Mouse (Mus musculus) embryonic facial prominence, embryonic 11.5 days (tissue): Measurements from ENCODE around the gene Mia2. TPM values are rescaled to one million over a fixed set of nuclear protein-coding genes. Genes with fewer than 3 reads are reported as not detected.

Source experiments
- ATAC-seq: fragments of 200-750 bp; cut with Nextera tagmentation; replicated peaks from 2 replicates; pipeline ENCODE4 v1.8.0; 2017; ENCODE audit warnings: low read depth; ENCODE audit not compliant: insufficient number of reproducible peaks, low FRiP score, low TSS enrichment
- DNase-seq: peaks from one replicate; pipeline ENCODE4 v3.0.0-alpha.2; 2015; ENCODE audit warnings: low spot score
- H3K27ac ChIP-seq: fragments of 300-500 bp; sonication (generic); replicated peaks from 2 replicates; pipeline ENCODE4 v1.5.1; 2014; ENCODE audit warnings: mild to moderate bottlenecking, low read depth, low read length, control low read depth
- H3K27me3 ChIP-seq: fragments of 300-500 bp; sonication (generic); 2 replicates; pipeline ENCODE4 v1.6.1; 2014; ENCODE audit warnings: mild to moderate bottlenecking, low read length, moderate library complexity, mixed read lengths; ENCODE audit not compliant: control insufficient read depth, insufficient read depth
- H3K36me3 ChIP-seq: fragments of 300-500 bp; sonication (generic); replicated peaks from 2 replicates; pipeline ENCODE4 v1.6.1; 2014; ENCODE audit warnings: low read depth, mild to moderate bottlenecking, low read length, moderate library complexity, mixed read lengths; ENCODE audit not compliant: control insufficient read depth, insufficient read depth
- H3K4me1 ChIP-seq: fragments of 300-500 bp; sonication (generic); 2 replicates; pipeline ENCODE4 v1.6.1; 2014; ENCODE audit warnings: low read length, mixed read lengths; ENCODE audit not compliant: control insufficient read depth, insufficient read depth
- H3K4me2 ChIP-seq: fragments of 300-500 bp; sonication (generic); 2 replicates; pipeline ENCODE4 v1.6.1; 2014; ENCODE audit warnings: low read depth, mild to moderate bottlenecking, control low read depth, low read length, moderate library complexity
- H3K4me3 ChIP-seq: fragments of 300-500 bp; sonication (generic); 2 replicates; pipeline ENCODE4 v1.5.1; 2014; ENCODE audit warnings: low read depth, low read length, control low read depth
- H3K9ac ChIP-seq: fragments of 300-500 bp; sonication (generic); replicated peaks from 2 replicates; pipeline ENCODE4 v1.6.1; 2014; ENCODE audit warnings: mild to moderate bottlenecking, control low read depth, low read length
- H3K9me3 ChIP-seq: fragments of 300-500 bp; sonication (generic); replicated peaks from 2 replicates; pipeline ENCODE4 v1.6.1; 2016; ENCODE audit warnings: mild to moderate bottlenecking, low read length, inconsistent platforms, mixed read lengths; ENCODE audit not compliant: control insufficient read depth
- WGBS: fragments of 180-500 bp; shearing (Covaris S2); extraction: QIAGEN DNeasy Blood & Tissue Kit; methylation state at CpG from one replicate; pipeline ENCODE4 v1.1.7; 2014; 5-methylcytosine and 5-hydroxymethylcytosine counted together
- polyA plus RNA-seq: library from polyadenylated mRNA; unstranded; fragments of >200 nt; fragmentation: Nextera tagmentation; extraction: Ambion mirVana; gene quantifications from 2 replicates; pipeline ENCODE4 v1.2.1, GENCODE M21; 2014

Gene Mia2
- polyA plus RNA-seq, 1 experiment from 2014 or later, result 71.9 TPM

DNA sequence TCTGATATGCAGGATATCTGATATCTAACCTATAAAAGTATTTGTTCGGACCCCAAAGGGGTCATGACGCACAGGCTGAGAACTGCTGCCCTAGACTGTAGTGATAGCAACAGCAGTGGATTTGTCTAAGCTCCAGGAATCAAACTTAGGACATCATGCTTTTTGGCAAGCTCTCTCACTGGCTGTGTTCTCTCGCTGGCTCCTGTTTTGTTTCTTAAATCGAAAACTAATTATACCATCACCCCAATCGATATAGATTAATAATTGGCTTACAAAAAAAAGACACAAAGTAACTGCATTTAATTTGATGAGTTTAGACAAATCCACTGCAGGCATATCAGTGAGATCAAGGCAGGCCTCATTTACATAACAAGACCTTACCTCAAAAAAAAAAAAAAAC is 10.9 kb downstream of the Mia2 start:
- Histone ChIP-seq H3K9ac (no peak overlapping the region), H3K9me3 (no peaks in the 10 kb centered on the region), H3K36me3 (no peaks in the 10 kb centered on the region), H3K4me2 (no peak overlapping the region), H3K27me3 (no peaks in the 10 kb centered on the region), H3K4me1 (no peaks in the 10 kb centered on the region), H3K4me3 (no peak overlapping the region), H3K27ac (no peak overlapping the region)
- DNase-seq, result no peak
- WGBS, result 92% methylated on average over 5 of the region's 5 CpGs
- no peak for ATAC-seq

- WGBS, result 81% methylated on average over 4 of the region's 4 CpGs
- Histone ChIP-seq H3K27ac (no peak overlapping the region), H3K27me3 (no peaks in the 10 kb centered on the region), H3K9me3 (no peaks in the 10 kb centered on the region), H3K9ac (no peak overlapping the region), H3K4me2 (no peak overlapping the region), H3K4me3 (no peak overlapping the region), H3K4me1 (no peaks in the 10 kb centered on the region), H3K36me3 (no peaks in the 10 kb centered on the region)
- no peak for DNase-seq
- ATAC-seq, result no peak
Observed at GRCm38 (mm10) chr12:59107926-59108325, 12.3 kb downstream of the Mia2 start.

- Histone ChIP-seq H3K36me3 (no peaks in the 10 kb centered on the region), H3K9me3 (no peaks in the 10 kb centered on the region), H3K4me1 (no peaks in the 10 kb centered on the region), H3K27me3 (no peaks in the 10 kb centered on the region), H3K4me2 (no peak overlapping the region), H3K9ac (no peak overlapping the region), H3K27ac (no peak overlapping the region), H3K4me3 (no peak overlapping the region)
- DNase-seq, result no peak
- ATAC-seq, result no peak
- 88% methylated on average over 3 of the region's 3 CpGs for WGBS
Observed at GRCm38 (mm10) chr12:59117184-59117583, 21.6 kb downstream of the Mia2 start.

GRCm38 (mm10) chr12:59125426-59125825 is 29.8 kb downstream of the Mia2 start:
- WGBS, result 88% methylated on average over 2 of the region's 2 CpGs
- Histone ChIP-seq H3K27ac (no peak overlapping the region), H3K4me3 (no peak overlapping the region), H3K27me3 (no peaks in the 10 kb centered on the region), H3K4me1 (no peaks in the 10 kb centered on the region), H3K4me2 (no peak overlapping the region), H3K9ac (no peak overlapping the region), H3K9me3 (no peaks in the 10 kb centered on the region), H3K36me3 (no peaks in the 10 kb centered on the region)
- ATAC-seq, result no peak
- no peak for DNase-seq

- Histone ChIP-seq H3K4me2 (no peak overlapping the region), H3K36me3 (no peaks in the 10 kb centered on the region), H3K27me3 (no peaks in the 10 kb centered on the region), H3K9ac (no peak overlapping the region), H3K4me1 (no peaks in the 10 kb centered on the region; the same call in 1 of the 2 replicates), H3K27ac (no peak overlapping the region), H3K4me3 (no peak overlapping the region), H3K9me3 (no peaks in the 10 kb centered on the region)
- ATAC-seq (no peak), DNase-seq (no peak)
- WGBS, result 85% methylated on average over 10 of the region's 10 CpGs
Observed at GRCm38 (mm10) chr12:59128501-59128900, 32.9 kb downstream of the Mia2 start.

GRCm38 (mm10) chr12:59129038-59129437 is 33.4 kb downstream of the Mia2 start:
- H3K27me3 ChIP-seq, result no peaks in the 10 kb centered on the region
- DNase-seq, result peak; percentile 14
- no peaks in the 10 kb centered on the region for H3K36me3 ChIP-seq
- no peaks in the 10 kb centered on the region for H3K9me3 ChIP-seq
- WGBS, result 56% methylated on average over 7 of the region's 7 CpGs
- H3K4me1 ChIP-seq, result no peaks in the 10 kb centered on the region; the same call in 1 of the 2 replicates
- no peak overlapping the region for H3K9ac ChIP-seq
- no peak overlapping the region for H3K4me3 ChIP-seq
- ATAC-seq, result no peak
- H3K4me2 ChIP-seq, result no peak overlapping the region
- no peak overlapping the region for H3K27ac ChIP-seq

- peak; percentile 83 for DNase-seq
- H3K27me3 ChIP-seq, result no peaks in the 10 kb centered on the region
- WGBS, result 18% methylated on average over 6 of the region's 6 CpGs
- H3K4me2 ChIP-seq, result peak overlapping the region; percentile 42
- H3K9ac ChIP-seq, result no peak overlapping the region
- no peaks in the 10 kb centered on the region for H3K36me3 ChIP-seq
- no peaks in the 10 kb centered on the region for H3K9me3 ChIP-seq
- H3K27ac ChIP-seq, result no peak overlapping the region
- no peak for ATAC-seq
- H3K4me1 ChIP-seq, result no peaks in the 10 kb centered on the region; the same call in 1 of the 2 replicates
- H3K4me3 ChIP-seq, result peak overlapping the region; percentile 82
Observed at GRCm38 (mm10) chr12:59129592-59129991, 34.0 kb downstream of the Mia2 start.

DNA sequence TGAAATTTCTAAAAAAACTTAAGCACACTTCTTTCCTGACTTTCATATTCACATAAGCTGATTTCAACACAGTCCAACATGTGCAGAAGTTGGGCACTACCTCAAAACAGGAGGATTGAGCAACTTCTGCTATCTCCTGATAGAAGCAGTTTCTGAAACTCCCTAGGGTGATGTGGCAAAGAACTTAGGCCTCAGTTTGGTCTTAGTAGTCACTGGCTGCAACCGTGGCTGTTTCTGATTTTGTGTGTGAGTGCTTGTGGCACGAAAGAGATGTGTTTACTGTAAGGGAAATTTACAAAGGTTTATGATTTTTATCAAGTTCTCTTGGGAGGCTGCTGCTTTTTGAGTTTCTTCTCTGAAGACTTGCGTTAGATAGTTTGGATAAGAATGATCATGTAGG is 34.6 kb downstream of the Mia2 start:
- Histone ChIP-seq H3K9me3 (no peaks in the 10 kb centered on the region), H3K9ac (peak overlapping the region; percentile 93), H3K4me2 (peak overlapping the region; percentile 56), H3K4me3 (peak overlapping the region; percentile 82), H3K36me3 (no peaks in the 10 kb centered on the region), H3K27me3 (no peaks in the 10 kb centered on the region), H3K4me1 (no peaks in the 10 kb centered on the region; the same call in 1 of the 2 replicates), H3K27ac (no peak overlapping the region)
- no peak for ATAC-seq
- WGBS, result 15% methylated on average over 3 of the region's 3 CpGs
- peak; percentile 26 for DNase-seq
